Mouse (Mus musculus) forebrain, postnatal 0 days (tissue): Measurements from ENCODE around the gene Serpina3n. TPM values are rescaled to one million over a fixed set of nuclear protein-coding genes. Genes with fewer than 3 reads are reported as not detected.
"Not testable (repeated sequence)": the region's sequence is repeated elsewhere in the genome, so short reads cannot be mapped to it uniquely, and the experiment has no call there.

Source experiments
- ATAC-seq: fragments of 200-750 bp; cut with Nextera tagmentation; 2 replicates; pipeline ENCODE4 v1.8.0; 2017; ENCODE audit warnings: mild to moderate bottlenecking, moderate library complexity
- DNase-seq: peaks from one replicate; pipeline ENCODE4 v3.0.0-alpha.2; 2015
- H3K27ac ChIP-seq: fragments of 300-500 bp; sonication (generic); 2 replicates; pipeline ENCODE4 v1.5.1; 2014; ENCODE audit warnings: low read depth, mild to moderate bottlenecking, antibody characterized with exemption, low read length, moderate library complexity, mixed read lengths
- H3K27me3 ChIP-seq: fragments of 300-500 bp; sonication (generic); 2 replicates; pipeline ENCODE4 v1.6.1; 2014; ENCODE audit warnings: mild to moderate bottlenecking, low read length, mixed read lengths; ENCODE audit not compliant: insufficient read depth
- H3K36me3 ChIP-seq: fragments of 300-500 bp; sonication (generic); 2 replicates; pipeline ENCODE4 v1.6.1; 2014; ENCODE audit warnings: mild to moderate bottlenecking, moderate library complexity; ENCODE audit not compliant: insufficient read depth
- H3K4me1 ChIP-seq: fragments of 300-500 bp; sonication (generic); 2 replicates; pipeline ENCODE4 v1.6.1; 2014; ENCODE audit warnings: antibody characterized with exemption; ENCODE audit not compliant: insufficient read depth
- H3K4me2 ChIP-seq: fragments of 300-500 bp; sonication (generic); 2 replicates; pipeline ENCODE4 v1.6.1; 2014; ENCODE audit warnings: low read depth, mild to moderate bottlenecking, moderate library complexity
- H3K4me3 ChIP-seq: fragments of 300-500 bp; sonication (generic); 2 replicates; pipeline ENCODE4 v1.5.1; 2014; ENCODE audit warnings: low read depth, low read length, mixed read lengths
- H3K9ac ChIP-seq: fragments of 300-500 bp; sonication (generic); 2 replicates; pipeline ENCODE4 v1.6.1; 2014; ENCODE audit warnings: mild to moderate bottlenecking
- H3K9me3 ChIP-seq: fragments of 300-500 bp; sonication (generic); 2 replicates; pipeline ENCODE4 v1.6.1; 2016; ENCODE audit warnings: low read length
- CTCF ChIP-seq: sonication (generic); IDR thresholded peaks from 2 replicates; pipeline ENCODE4 v1.5.1; 2016; ENCODE audit warnings: antibody characterized with exemption, control low read depth, low read depth
- WGBS: fragments of 180-500 bp; shearing (Covaris S2); extraction: QIAGEN DNeasy Blood & Tissue Kit; methylation state at CpG from one replicate; pipeline ENCODE4 v1.1.7; 2014; 5-methylcytosine and 5-hydroxymethylcytosine counted together
- polyA plus RNA-seq: library from polyadenylated mRNA; unstranded; fragments of >200 nt; fragmentation: Nextera tagmentation; extraction: Ambion mirVana; gene quantifications from 2 replicates; pipeline ENCODE4 v1.2.1, GENCODE M21; 2015
- total RNA-seq: library from RNA; depleted of rRNA; stranded (reverse); fragments of >200 nt; gene quantifications from 2 replicates; pipeline ENCODE4 v1.2.3, GENCODE M21; 2014; rRNA removed

The Serpina3n gene
- total RNA-seq (3.8 and 4.2 TPM in 2 replicates), polyA plus RNA-seq (1.6 and 3.3 TPM in 2 replicates)

DNA sequence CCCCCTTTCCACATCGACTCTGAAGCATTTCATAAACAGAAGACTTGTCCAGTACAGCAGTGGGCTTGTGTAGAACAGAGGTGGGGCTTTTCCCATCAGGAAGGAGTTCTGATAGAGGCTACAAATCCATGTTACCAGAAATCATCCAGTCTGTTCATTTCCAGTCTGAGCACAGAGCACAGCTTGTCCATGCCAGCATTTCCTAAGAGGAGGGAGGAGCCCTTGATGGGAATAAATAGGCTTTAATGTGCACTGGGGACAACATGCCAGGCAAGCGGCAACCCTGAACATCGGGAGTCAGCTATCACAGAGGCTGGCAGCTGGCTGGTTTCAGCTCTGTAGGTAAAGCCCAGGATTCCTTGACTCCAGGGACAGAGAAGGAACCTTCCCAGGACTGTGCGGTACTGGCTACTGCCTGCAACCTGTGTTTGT is at the start of gene Serpina3n:
TSS of gene Serpina3n (plus strand) at position 276 of the 432 bp plus-strand sequence.
- DNase-seq: no peak

DNA sequence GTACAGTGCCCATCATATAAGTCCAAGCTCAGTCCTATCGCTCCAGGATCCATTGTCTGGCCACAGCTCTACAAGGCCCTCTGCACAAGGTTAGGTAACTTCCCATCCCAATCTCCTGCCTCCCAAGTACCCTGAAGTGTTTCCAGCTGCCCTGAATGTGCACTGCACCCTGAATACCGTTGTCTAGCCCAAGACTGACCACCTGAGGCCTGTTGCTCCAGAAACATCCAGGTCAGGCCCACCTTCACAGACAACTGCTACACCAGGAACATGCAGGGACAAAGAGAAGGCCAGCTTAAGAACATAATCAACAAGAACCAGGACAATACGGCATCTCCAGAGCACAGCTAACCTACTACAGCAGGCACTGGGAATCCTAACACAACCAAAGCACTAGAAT is 36.5 kb upstream of the Serpina3n start:
- no peak for TF ChIP-seq CTCF
- H3K27ac ChIP-seq: no peak overlapping the region
- H3K4me1 ChIP-seq: no peaks in the 10 kb centered on the region
- no peaks in the 10 kb centered on the region for H3K27me3 ChIP-seq
- no peak overlapping the region for H3K9ac ChIP-seq
- no peak for ATAC-seq
- WGBS: 87% methylated on average over 3 of the region's 3 CpGs
- H3K4me3 ChIP-seq: no peak overlapping the region
- H3K9me3 ChIP-seq: no peaks in the 10 kb centered on the region
- no peak for DNase-seq
- H3K4me2 ChIP-seq: no peak overlapping the region
- H3K36me3 ChIP-seq: no peaks in the 10 kb centered on the region

More for the DNA sequence above, at the start of gene Serpina3n:
- H3K36me3 ChIP-seq: no peaks in the 10 kb centered on the region
- H3K4me3 ChIP-seq: no peak within 1 kb of the TSS
- H3K9me3 ChIP-seq: no peaks in the 10 kb centered on the region
- no peak for TF ChIP-seq CTCF
- H3K27ac ChIP-seq: no peak within 1 kb of the TSS
- 49% methylated on average over 4 of the region's 4 CpGs for WGBS
- no peak within 1 kb of the TSS for H3K9ac ChIP-seq
- no peaks in the 10 kb centered on the region for H3K27me3 ChIP-seq
- no peak within 1 kb of the TSS for H3K4me2 ChIP-seq
- peak; percentile 56 for ATAC-seq
- H3K4me1 ChIP-seq: no peaks in the 10 kb centered on the region

DNA sequence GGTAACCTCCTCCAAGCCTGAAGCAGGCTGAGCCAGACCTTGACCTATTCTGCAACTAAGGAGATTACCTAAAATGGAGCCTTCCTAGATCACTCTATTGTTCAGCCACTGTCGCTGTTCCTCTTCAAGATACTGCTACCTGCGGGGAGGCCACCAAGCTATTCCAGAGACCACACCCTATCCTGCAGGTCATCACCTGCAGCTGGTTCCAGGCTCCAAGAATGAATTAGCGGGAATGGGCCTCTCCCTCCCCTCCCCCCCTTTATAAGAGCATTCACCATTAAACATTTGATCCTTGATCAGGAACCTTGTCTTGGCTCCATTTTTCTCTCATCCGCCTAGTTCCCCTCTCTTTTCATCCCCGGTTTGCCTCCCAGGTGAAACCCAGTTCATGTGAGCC is 29.4 kb upstream of the Serpina3n start:
- 76% methylated on average over 5 of the region's 5 CpGs for WGBS
- ATAC-seq, H3K9ac ChIP-seq, H3K4me3 ChIP-seq, H3K36me3 ChIP-seq, H3K27ac ChIP-seq, H3K9me3 ChIP-seq, H3K4me2 ChIP-seq, H3K27me3 ChIP-seq, DNase-seq, H3K4me1 ChIP-seq: not testable (repeated sequence)

DNA sequence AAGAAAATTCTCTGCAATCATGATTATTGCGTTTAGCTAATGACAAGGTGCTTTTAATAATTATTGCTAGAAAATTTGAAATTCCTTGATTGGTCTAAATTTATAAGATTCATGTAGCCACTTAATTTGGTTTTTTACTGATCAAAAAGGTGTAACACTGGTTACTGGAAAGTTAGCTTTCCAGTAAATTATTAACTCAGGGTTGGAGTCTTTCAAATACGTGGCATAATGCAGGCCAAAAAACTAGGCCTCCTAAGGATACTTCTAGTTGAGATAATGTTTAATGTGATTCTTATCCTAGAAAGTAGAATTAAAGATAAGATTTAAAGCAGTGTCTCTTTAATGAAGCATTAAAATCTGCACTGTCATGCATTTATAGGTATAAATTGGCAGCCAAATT is 28.2 kb upstream of the Serpina3n start:
- H3K27ac ChIP-seq, DNase-seq, H3K4me1 ChIP-seq, ATAC-seq, H3K36me3 ChIP-seq, H3K4me3 ChIP-seq, H3K9me3 ChIP-seq, H3K27me3 ChIP-seq, H3K9ac ChIP-seq, H3K4me2 ChIP-seq: not testable (repeated sequence)
- 85% methylated on average over 2 of the region's 2 CpGs for WGBS

DNA sequence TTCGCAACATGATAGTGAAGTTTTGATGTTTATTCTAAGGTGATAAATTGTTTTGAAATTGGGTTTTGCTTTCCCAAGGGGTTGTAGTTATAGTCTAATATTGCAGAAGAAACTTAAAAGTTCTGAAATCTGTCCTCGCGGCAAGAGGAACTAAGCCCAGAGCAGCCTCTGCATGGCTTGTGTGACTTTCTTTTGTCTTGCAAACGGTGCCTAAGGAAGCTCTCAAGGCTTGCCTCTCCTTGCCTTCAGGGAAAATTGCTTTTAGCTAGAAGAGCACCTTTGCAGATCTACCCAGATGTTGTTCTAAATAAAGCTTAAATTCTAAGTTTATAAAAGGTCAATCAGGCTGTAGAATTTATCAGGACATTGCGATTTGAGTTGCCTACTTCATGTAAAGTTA is 27.7 kb upstream of the Serpina3n start:
- H3K9ac ChIP-seq, ATAC-seq, H3K4me1 ChIP-seq, H3K4me2 ChIP-seq, H3K4me3 ChIP-seq, H3K9me3 ChIP-seq, DNase-seq, H3K36me3 ChIP-seq, H3K27ac ChIP-seq, H3K27me3 ChIP-seq: not testable (repeated sequence)
- 48% methylated on average over 5 of the region's 5 CpGs for WGBS

DNA sequence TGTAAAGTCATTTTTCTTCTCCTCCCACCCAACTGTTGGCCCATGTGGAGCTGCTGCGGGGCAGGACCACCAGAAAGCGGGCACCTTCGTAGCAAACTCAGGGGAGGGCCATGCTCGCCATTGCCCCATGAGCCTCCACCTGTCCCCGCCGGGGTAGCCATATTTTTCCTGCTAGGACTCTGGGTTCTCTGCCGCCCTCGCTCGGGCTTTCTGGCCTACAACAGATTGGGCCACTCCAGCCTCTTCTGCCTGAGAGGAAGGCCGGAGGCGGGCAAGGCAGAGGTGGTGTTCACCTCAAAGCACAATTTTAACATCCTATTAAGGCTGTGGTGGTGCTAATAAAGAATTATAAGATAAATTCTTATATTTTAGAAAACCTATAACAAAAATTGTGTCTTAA is 26.7 kb upstream of the Serpina3n start:
- Histone ChIP-seq H3K27me3 (no peaks in the 10 kb centered on the region), H3K9ac (no peak overlapping the region), H3K4me3 (no peak overlapping the region), H3K9me3 (no peaks in the 10 kb centered on the region), H3K4me1 (no peaks in the 10 kb centered on the region), H3K27ac (no peak overlapping the region), H3K4me2 (no peak overlapping the region), H3K36me3 (no peaks in the 10 kb centered on the region)
- ATAC-seq: no peak
- no peak for DNase-seq
- TF ChIP-seq CTCF: no peak
- 95% methylated on average over 11 of the region's 11 CpGs for WGBS

DNA sequence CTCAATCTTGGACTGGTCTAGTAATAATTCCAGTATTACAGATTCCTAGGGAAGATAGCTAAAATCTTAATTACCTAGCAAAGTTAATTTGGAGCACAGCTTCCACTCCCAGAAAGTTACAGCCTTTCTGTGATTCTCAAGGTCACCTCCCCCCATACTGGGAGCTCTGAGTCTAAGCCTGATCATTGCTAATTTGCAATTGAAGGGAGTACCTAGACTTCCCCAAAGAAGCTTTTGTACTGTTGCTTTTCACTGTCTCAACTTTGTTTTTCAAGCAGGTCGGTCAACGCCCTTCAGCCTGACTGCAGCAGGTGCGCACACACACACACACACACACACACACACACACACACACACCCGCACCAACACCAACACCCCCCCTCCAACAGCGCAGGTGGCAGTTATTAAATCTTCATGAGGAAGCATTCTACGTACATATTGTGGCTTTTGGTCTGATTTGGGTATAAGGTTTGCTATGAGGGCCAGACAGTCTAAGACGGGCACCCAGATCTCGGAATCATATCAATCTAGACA is 25.4 kb upstream of the Serpina3n start:
- not testable (repeated sequence) for ATAC-seq, H3K27ac ChIP-seq, H3K9me3 ChIP-seq, H3K27me3 ChIP-seq, H3K4me1 ChIP-seq, H3K9ac ChIP-seq, H3K4me2 ChIP-seq, DNase-seq, H3K4me3 ChIP-seq, H3K36me3 ChIP-seq
- WGBS: 89% methylated on average over 8 of the region's 8 CpGs

DNA sequence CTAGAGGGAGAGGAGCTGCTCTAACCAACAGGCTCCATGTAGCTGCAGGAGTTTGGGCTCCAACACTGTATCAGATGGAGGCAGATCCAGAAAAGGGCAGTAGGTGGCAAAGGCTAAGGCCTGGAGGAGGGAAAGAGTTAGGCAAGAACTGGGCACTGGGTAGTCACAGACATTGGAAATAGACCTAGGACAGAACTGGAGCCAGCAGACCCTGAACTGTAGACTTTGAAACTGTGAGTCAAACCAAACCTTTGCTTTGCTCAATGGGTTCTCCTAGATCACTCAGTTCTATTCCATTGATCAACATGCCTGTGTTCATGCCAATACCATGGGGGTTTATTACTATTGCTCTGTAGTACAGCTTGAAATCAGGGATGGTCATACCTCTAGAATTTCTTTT is 20.5 kb upstream of the Serpina3n start:
- not testable (repeated sequence) for H3K27me3 ChIP-seq, H3K9me3 ChIP-seq, H3K4me3 ChIP-seq, H3K4me1 ChIP-seq, H3K9ac ChIP-seq, H3K36me3 ChIP-seq, H3K4me2 ChIP-seq, ATAC-seq, H3K27ac ChIP-seq, DNase-seq

DNA sequence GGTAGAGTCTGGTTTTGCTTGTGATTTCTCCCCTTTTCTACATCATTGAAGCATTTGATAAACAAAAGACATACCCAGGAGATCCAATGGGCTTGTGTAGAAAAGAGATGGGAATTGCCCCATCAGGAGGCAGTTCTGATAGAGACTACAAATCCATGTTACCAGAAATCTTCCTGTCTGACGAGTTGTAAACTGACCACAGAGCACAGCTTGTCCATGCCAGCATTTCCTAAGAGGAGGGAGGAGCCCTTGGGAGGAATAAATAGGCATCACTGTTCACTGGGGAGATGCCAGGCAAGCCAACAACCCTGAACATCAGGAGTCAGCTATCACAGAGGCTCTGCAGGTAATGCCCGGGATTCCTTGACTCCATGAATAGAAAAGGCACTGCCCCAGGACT is 19.7 kb upstream of the Serpina3n start:
- not testable (repeated sequence) for H3K4me1 ChIP-seq, H3K9ac ChIP-seq, H3K4me2 ChIP-seq, H3K4me3 ChIP-seq, DNase-seq, H3K9me3 ChIP-seq, H3K27ac ChIP-seq, H3K27me3 ChIP-seq, H3K36me3 ChIP-seq, ATAC-seq
- WGBS: 71% methylated on average over 2 of the region's 2 CpGs
